19 mouse cellular contexts compared by ENCODE assay signal in the genomic region with DNA sequence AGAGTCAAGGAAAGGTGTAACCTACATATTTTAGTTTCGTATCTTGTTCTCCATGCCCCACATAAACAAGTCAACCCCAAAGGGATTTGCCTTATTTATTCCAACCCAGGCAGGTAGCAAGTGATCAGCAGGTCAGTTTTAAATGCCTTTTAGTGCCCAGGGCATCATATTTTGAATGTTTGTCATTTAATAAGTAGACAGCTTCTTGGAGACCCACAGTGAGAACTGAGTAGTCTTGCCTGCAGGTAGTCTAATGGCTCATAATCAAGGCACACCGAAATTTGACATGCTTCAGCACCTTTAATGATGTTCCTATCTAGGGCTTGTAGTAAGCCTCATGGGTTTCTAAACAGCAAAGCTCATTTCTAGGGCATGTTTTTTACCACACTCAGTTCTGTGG. TPM values are rescaled to one million over a fixed set of nuclear protein-coding genes. Genes with fewer than 3 reads are reported as not detected.
"Had no signal": no experiment of that assay in that cellular context is flagged by ENCODE, and none has a peak within 500 bp of the region (broad histone marks: within the 10 kb centered on the region; RNA-seq: fewer than 3 reads in every experiment).

No protein-coding gene starts in this region.

- DNase-seq: lung, adult 18-20 months; lung, embryonic 14.5 days; lung, postnatal 10 days; lung, postnatal 4 days; midbrain, embryonic 14.5 days; retina, postnatal 1 day; right cerebral cortex, adult 18-20 months; right cerebral cortex, postnatal 25 days; right cerebral cortex, postnatal 4 days; spleen, adult 18-20 months; thymus, adult 18-20 months; thymus, postnatal 14 days; thymus, postnatal 36 days had no signal

- ATAC-seq: midbrain, embryonic 16.5 days had no signal

- H3K27ac ChIP-seq: midbrain, embryonic 10.5 days; midbrain, embryonic 12.5 days; neural tube, embryonic 13.5 days; neural tube, embryonic 15.5 days had no signal

- H3K4me3 ChIP-seq: midbrain, embryonic 10.5 days; midbrain, embryonic 12.5 days; myocyte; neural tube, embryonic 13.5 days; neural tube, embryonic 15.5 days had no signal

- H3K4me2 ChIP-seq: lung, embryonic 14.5 days; midbrain, embryonic 12.5 days; neural tube, embryonic 13.5 days; neural tube, embryonic 15.5 days had no signal

- H3K9ac ChIP-seq: lung, embryonic 14.5 days; midbrain, embryonic 12.5 days; neural tube, embryonic 13.5 days; neural tube, embryonic 15.5 days had no signal

- H3K36me3 ChIP-seq: midbrain, embryonic 10.5 days; midbrain, embryonic 12.5 days; neural tube, embryonic 13.5 days; neural tube, embryonic 15.5 days had no signal

- H3K27me3 ChIP-seq: midbrain, embryonic 12.5 days; neural tube, embryonic 13.5 days; neural tube, embryonic 15.5 days had no signal

- H3K4me1 ChIP-seq: midbrain, embryonic 10.5 days; midbrain, embryonic 12.5 days; neural tube, embryonic 13.5 days; neural tube, embryonic 15.5 days had no signal

- H3K9me3 ChIP-seq: midbrain, embryonic 10.5 days; midbrain, embryonic 12.5 days; neural tube, embryonic 13.5 days; neural tube, embryonic 15.5 days had no signal

RNA-seq across cellular contexts. Expression of a gene that starts 21.3 kb away (rescaled TPM):
- polyA plus RNA-seq: myocyte had no signal
